Mouse (Mus musculus) heart, adult 8-10 months (tissue): ENCODE results near the gene Gm10203. TPM values are rescaled to one million over a fixed set of nuclear protein-coding genes. Genes with fewer than 3 reads are reported as not detected.

Experiments used
- DNase-seq: peaks from one replicate; pipeline ENCODE4 v3.0.0; 2022; ENCODE audit warnings: low spot score
- total RNA-seq, 4 experiments: library from RNA; stranded (reverse); gene quantifications; 2 replicates each; pipeline ENCODE4 v1.2.4; 2022

The Gm10203 gene
- total RNA-seq, 4 experiments from 2014 or later: not detected

GRCm38 (mm10) chr6:149179064-149179463 lies 49.1 kb downstream of the Gm10203 start:
- DNase-seq: no peak

Other genes with a start within 250 kb of the Gm10203 start
- 1 to 10 TPM; 3.7 to 5.9 (median 4.2) TPM for gene Caprin2, start 233.9 kb upstream of the Gm10203 start, total RNA-seq
- gene Sinhcaf, start 183.7 kb upstream of the Gm10203 start, total RNA-seq: 1 to 10 TPM; 2.7 to 4.9 (median 4.2) TPM
- 10 to 100 TPM; 14.9 to 20.7 (median 17.2) TPM for gene Dennd5b, start 28.5 kb upstream of the Gm10203 start, total RNA-seq
- 10 to 100 TPM; 22.4 to 38.4 (median 26.6) TPM for gene Etfbkmt, start 9.7 kb downstream of the Gm10203 start, total RNA-seq
- 10 to 100 TPM; 16.9 to 17.8 (median 17.6) TPM for gene Amn1, start 58.5 kb downstream of the Gm10203 start, total RNA-seq
- 10 to 100 TPM; 20.2 to 45.4 (median 29.3) TPM for gene Resf1, start 179.2 kb downstream of the Gm10203 start, total RNA-seq